Mouse (Mus musculus) thymus, postnatal 10 days (tissue): Measurements from ENCODE around the gene Tmem255b.

ENCODE experiments used
- DNase-seq, 2 experiments: peaks; one replicate each; pipeline ENCODE4 v3.0.0; 2021; ENCODE audit warnings: low spot score in 2 of 2

Gene Tmem255b

DNA sequence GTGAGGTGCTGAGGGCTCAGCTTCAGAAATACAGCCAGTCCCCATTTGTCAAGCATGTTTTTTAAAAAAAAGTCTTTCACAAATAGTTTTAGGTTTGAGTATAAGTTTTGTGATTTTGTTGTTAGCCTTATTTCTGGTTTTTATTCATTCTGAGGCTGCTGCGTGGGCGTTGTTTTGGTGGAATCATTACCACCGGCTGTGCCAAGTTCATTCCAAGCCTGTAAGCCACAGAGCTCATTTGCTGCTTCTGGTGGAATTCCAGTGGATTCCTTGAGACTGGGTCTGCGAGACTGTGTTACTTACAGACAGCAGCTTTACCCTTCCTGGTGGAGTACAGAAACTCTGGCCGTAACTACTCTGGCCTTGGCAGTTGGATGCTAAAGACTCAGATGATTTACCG, 11.5 kb downstream of the Tmem255b start:
- DNase-seq = no peak

- DNase-seq = no peak
These were observed 13.2 kb downstream of the Tmem255b start for GRCm38 (mm10) chr8:13448145-13448544.

GRCm38 (mm10) chr8:13451747-13452277, 16.8 kb downstream of the Tmem255b start:
- no peak for DNase-seq

DNA sequence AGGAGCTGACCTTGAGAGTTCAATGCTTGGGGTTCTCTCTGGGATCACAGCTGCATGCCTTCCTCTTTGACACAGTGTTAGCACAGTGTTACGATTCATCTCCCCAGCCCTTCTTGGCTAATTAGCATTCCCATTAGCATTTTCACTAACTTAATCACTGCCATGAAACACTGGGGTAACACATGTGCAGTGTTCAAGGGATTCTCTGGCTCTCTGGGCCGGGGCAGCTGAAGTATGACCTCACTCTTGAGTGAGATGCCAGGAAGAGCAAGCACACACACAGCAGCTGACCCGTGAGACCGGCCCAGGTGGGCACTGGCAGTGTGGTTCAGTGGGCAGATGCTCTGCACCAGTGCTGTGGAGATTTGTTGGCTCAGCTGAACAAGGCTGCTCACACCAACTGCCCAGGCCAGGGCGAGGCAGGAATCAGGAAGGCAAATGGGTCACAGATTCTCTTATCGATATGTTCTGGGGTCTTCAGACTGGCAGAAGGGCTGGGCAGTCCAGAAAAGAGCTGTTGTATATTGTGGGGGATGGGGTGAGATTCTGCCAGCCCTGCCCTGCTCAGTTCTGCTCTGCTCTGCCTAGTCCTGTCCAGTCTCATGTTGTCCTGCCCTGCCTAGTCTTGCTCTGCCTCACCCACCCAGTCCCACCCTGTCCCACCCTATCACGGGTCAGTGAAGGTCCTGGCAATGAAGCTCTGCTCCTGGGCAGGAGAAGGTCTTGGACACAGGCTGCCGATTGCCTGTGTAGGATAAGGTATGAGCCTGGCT, 19.5 kb downstream of the Tmem255b start:
- no peak for DNase-seq

DNA sequence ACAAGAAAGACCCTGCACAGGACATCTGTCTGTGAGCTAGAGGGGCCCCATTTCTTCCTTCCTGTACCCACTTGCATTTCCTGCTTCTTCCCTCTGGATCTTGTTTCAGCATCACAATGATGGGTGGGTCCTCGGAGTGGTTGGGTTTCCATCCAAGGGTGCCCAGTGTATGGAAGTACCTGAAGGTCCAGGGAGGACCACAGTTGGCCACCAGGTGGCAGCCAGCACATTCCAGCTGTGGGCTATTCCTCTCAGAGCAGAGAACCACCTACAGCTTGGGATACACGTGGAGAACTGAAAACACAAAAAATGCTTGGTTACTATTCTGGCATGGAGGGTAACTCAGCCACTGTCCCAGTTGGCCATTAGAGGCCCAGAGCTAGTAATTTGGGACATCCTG, 20.3 kb downstream of the Tmem255b start:
- DNase-seq = peak in 1 of 2 experiments; percentile 32

DNA sequence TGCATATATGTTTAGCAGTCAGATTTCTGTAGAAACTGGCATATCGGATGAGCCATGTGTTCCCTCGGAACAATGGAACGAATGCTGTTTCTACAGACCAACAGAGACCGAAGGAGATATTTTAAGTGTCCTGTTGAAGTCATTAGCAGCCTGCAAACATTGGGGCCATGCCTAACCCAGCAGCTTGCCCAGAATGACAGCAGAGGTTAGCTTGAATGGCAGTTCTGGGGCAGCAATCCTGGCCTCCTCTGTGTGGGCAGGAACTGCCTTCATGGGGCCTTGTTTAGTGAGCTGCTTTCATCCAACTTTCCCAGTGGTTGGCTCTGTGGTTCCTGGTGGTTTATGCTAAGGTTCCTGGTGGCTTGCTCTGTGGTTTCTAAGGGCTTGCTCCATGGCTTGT, 24.4 kb downstream of the Tmem255b start:
- no peak for DNase-seq

DNA sequence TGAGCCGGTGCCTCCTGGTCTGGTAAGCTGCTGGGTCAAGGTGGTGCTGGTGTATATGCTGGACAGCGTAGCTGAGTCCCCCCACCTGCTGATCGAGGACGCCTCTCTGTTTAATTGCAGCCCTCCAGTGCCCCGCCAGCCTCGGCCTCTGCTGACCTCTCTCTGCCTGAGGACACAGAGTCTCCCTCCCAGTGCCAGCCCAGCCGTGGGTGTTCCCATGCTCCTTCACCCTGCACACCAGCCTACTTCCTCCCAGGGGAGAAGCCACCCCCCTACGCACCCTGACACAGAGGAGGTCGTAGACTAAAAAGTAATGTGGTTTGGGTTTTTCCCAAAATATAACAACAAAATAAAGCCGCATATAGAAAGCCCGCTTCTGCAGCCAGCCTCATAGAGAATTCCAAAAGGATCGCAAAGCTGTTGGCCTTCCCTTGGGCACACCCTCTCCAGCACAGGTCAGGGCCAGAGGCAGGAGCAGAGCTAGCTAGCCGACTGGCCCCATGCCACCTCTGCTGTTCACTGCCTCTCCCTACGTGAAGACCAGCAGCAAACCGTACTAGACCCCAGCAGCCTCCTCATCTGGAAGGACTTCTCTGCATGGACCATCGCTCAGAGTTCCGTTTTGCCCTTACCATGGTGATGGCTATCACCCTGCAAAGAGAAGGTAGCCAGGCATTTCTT, 26.2 kb downstream of the Tmem255b start:
- no peak for DNase-seq

GRCm38 (mm10) chr8:13461843-13462242, 26.9 kb downstream of the Tmem255b start:
- peak; percentile 53 to 84 for DNase-seq

DNA sequence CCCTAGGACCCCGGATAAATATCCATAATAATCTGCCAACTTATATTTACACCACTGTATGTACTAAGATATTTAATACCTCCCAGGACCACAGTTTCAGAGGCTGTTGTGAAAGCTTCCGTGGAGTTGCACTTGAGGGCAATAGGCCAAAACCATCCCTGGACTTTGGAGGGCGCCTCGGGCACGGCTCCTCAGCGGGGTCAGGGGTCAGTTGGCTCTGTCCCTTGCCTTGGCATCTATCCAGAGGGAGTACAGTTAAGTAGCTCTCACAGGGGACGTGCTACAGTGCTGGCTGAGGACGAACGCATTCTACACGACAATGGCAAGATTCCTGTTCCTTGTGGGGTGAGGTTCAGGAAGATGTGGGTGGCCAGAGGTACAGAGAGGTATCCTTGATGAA, 27.4 kb downstream of the Tmem255b start:
- no peak for DNase-seq

- DNase-seq = no peak
These were observed 30.3 kb downstream of the Tmem255b start for GRCm38 (mm10) chr8:13465324-13465723.

- DNase-seq = peak in 1 of 2 experiments; percentile 24
These were observed 32.0 kb downstream of the Tmem255b start for GRCm38 (mm10) chr8:13466989-13467388.

DNA sequence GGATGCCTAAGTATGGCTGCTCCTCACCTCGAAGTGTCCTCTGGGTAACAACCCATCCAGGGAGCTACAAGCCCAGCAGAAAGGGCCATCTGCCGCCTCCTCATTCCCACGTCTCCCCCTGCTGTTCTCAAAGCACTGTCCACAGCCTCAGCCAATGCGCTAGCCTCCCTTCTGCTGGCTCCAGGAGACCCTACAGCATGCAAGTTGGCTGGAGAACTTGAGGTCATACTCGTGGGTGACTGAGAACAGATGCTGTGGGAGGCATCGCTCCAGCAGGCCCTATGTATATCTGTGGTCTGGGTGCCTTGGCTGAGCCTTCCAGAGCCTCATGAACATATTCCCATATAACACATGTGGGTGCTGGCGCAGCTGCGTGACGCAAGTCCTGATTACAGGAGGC, 33.7 kb downstream of the Tmem255b start:
- DNase-seq = no peak

DNA sequence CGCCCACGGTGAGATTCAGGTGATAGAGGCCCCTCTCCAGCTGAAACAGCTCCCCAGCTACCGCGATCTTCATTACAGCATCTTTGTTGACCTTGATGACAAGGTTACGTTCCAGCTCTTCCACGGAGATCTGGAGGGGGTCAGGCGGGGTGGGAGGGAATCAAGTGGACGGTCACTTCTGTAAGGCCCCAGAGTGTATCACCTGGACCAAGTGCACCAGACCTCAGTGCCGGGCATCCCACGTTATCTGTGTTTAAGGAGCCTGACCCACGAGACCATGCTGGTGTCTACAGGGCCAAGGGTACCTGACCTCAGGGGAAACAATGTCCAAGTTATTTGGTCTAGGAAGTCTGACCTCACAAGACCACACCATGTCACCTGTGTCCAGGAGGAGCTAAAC, 36.5 kb downstream of the Tmem255b start:
- no peak for DNase-seq

DNA sequence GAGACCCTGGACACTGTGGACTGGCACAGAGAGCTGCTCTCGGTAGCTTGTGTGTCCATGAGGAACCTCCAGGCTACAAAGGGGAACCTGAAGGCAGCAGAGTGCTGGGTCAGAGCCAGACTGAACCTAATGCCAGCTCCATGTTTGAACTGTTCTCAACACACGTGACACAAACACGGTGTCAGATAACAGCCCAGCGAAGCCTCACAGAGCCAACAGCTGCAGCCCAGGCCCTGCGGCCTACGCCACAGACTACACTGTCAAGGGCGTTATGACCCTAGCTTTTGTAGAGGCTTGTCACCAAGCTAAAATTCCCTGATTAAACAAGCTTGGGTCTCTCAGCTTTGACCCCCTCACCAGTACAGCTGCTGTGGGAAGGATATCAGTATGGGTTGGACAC, 37.3 kb downstream of the Tmem255b start:
- DNase-seq = no peak

DNA sequence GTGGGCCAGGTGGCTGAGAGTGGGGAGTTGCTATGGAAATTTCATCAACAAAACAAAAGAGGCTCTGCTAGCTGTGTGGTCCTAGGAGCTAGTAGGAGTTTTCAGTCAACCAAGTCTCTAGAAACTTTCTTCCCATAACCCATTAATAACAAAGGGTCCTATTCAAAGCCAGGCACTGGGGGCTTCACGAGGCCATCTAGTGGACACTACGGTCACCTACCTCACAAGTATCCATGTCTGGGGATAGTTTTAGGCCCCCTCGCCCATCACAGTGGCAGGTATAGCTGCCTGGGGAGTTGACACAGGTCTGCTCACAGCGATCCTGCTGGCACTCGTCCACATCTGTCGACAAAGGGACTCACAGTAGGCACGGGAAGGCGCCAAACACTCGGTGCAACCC, 40.9 kb downstream of the Tmem255b start:
- DNase-seq = no peak

- DNase-seq = no peak
These were observed 46.1 kb downstream of the Tmem255b start for GRCm38 (mm10) chr8:13481089-13481554.

- DNase-seq = no peak
These were observed 46.6 kb downstream of the Tmem255b start for GRCm38 (mm10) chr8:13481596-13481995.

DNA sequence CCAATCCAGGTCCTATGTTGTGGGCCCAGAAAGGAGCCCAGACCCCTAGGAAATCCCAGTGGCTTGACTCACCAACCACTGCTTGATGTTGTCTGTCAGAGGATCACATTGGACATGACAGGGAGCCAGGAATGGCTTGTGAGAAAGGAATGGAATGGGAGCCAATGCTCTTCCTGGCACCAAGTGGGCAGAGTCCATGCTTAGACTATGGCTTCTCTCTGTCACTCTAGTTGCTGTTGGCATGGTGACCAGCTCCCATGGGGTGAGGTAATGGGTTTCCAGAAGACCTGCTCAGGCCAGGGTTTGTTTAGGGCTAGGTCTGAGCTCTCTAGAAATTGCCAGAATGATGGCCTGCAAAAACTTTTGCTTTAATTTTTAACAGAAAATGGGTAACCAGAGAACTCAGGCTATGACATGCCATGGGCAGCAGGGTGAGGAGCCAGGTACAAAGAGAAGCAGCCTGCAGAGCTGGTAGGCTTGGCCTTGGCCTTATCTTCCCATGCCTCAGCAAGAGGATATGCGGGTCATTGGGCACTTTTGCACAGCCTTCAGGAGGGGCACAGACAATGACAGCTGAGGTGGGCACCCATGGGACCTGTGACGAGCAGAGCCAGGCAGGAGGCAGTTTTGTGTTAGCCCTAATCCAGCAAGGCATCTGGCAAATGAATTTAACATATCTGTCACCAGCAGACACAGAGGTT, 47.3 kb downstream of the Tmem255b start:
- no peak for DNase-seq

DNA sequence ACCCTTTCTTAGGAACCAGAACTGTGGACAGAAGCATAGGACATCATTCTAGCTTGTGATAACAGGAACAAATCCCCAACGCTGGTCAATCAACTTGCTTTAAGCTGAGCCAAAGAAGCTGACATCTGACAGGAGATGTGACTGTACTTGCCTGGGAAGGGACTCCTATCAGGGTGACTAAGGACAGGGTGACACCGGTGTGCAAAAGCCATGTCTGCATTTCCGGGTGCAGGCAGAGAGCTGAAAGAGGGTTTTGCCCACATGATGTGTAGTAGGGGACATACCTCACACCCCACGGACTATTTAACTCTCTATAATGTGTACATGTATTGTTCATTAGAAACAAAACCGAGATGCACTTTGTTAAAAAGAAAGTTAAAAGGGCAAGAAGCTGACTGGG, 48.2 kb downstream of the Tmem255b start:
- DNase-seq = no peak

- DNase-seq = no peak
These were observed 54.4 kb downstream of the Tmem255b start for GRCm38 (mm10) chr8:13489351-13489750.

GRCm38 (mm10) chr8:13489986-13490910, 55.3 kb downstream of the Tmem255b start:
- no peak for DNase-seq
